Mouse (Mus musculus) C2C12 (cell line): ENCODE results near the gene Bptf.

Source experiments
- CEBPB ChIP-seq: IDR thresholded peaks from one replicate; pipeline ENCODE4 v1.6.1; 2011; ENCODE audit warnings: low read depth, mild to moderate bottlenecking, control low read depth, moderate library complexity
- CTCF ChIP-seq: IDR thresholded peaks from one replicate; pipeline ENCODE4 v1.5.1; 2011; ENCODE audit not compliant: control insufficient read depth, insufficient read depth, insufficient read length
- FOSL1 ChIP-seq: IDR thresholded peaks from one replicate; pipeline ENCODE4 v1.8.0; 2011; ENCODE audit warnings: mild to moderate bottlenecking, low read length; ENCODE audit not compliant: poor library complexity, insufficient read depth, severe bottlenecking
- MAX ChIP-seq: IDR thresholded peaks from one replicate; pipeline ENCODE4 v1.6.1; 2011; ENCODE audit warnings: mild to moderate bottlenecking, control low read depth
- MYOD1 ChIP-seq: IDR thresholded peaks from one replicate; pipeline ENCODE4 v1.6.1; 2011; ENCODE audit warnings: low read depth; ENCODE audit not compliant: control insufficient read depth, insufficient read length
- MYOG ChIP-seq: IDR thresholded peaks from one replicate; pipeline ENCODE4 v1.6.1; 2011; ENCODE audit not compliant: control insufficient read depth, insufficient read length; ENCODE audit errors: extremely low read depth
- USF1 ChIP-seq: IDR thresholded peaks from one replicate; pipeline ENCODE4 v1.6.1; 2011; ENCODE audit warnings: low read depth, mild to moderate bottlenecking, control low read depth, moderate library complexity

- TF ChIP-seq CTCF, result no peak
- no peak for TF ChIP-seq FOSL1
- no peak for TF ChIP-seq MAX
- TF ChIP-seq CEBPB, result no peak
- no peak for TF ChIP-seq MYOG
- no peak for TF ChIP-seq USF1
- no peak for TF ChIP-seq MYOD1
These were observed 28.2 kb downstream of the Bptf start for GRCm38 (mm10) chr11:107103736-107104135.
